ENCODE assay signal across 12 mouse cellular contexts in genomic region chr6:122795254-122795935, GRCm38 (mm10). TPM values are rescaled to one million over a fixed set of nuclear protein-coding genes. Genes with fewer than 3 reads are reported as not detected.
DNase-seq lines count a peak whose midpoint lies in the region; ATAC-seq and TF ChIP-seq lines count a peak whose summit lies in the region.
"Had no signal": no experiment of that assay in that cellular context is flagged by ENCODE, and none has a peak within 500 bp of the region (broad histone marks: within the 10 kb centered on the region; RNA-seq: fewer than 3 reads in every experiment).

No protein-coding gene starts in this region.

- H3K27ac ChIP-seq in limb, embryonic 15.5 days: 0 out of 2 replicates have a peak overlapping the region, but pooled peaks have one; percentile 48
- H3K27ac ChIP-seq in midbrain, embryonic 13.5 days: no peak overlapping the region

- 49% methylated on average over 8 of the region's 8 CpGs for whole genome bisulfite sequencing in limb, embryonic 15.5 days
- 78% methylated on average over 8 of the region's 8 CpGs for WGBS in midbrain, embryonic 13.5 days
- WGBS in lung, adult 2 months: 59% methylated on average over 8 of the region's 8 CpGs

- H3K36me3 ChIP-seq in limb, embryonic 15.5 days: no peaks in the 10 kb centered on the region
- H3K36me3 ChIP-seq in midbrain, embryonic 13.5 days: no peaks in the 10 kb centered on the region

- no peak for TF ChIP-seq POLR2A in lung, adult 2 months (IDR thresholded peaks at IDR 0.05; ENCODE audit: borderline replicate concordance, extremely low read depth, low read depth, low read length)

- no peaks in the 10 kb centered on the region for H3K9me3 ChIP-seq in limb, embryonic 15.5 days
- H3K9me3 ChIP-seq in midbrain, embryonic 13.5 days: no peaks in the 10 kb centered on the region

- no peak for ATAC-seq in limb, embryonic 15.5 days (ENCODE audit: insufficient number of reproducible peaks, low FRiP score, low TSS enrichment, low read depth)
- ATAC-seq in midbrain, embryonic 13.5 days: no peak
- ATAC-seq: forebrain, embryonic 16.5 days had no signal

- peak; percentile 19 to 29 for DNase-seq in heart, postnatal 10 days
- DNase-seq in heart, postnatal 25 days (ENCODE audit: low spot score): no peak
- peak; percentile 31 for DNase-seq in ovary, adult 18-20 months (ENCODE audit: low spot score)
- DNase-seq in ovary, postnatal 14 days (ENCODE audit: low spot score): no peak
- DNase-seq in adrenal gland, postnatal 36 days: peak; percentile 44 to 60
- DNase-seq in lung, adult 2 months: no peak
- DNase-seq: kidney, adult 11 months; lung, postnatal 14 days; thymus, postnatal 25 days had no signal

- no peaks in the 10 kb centered on the region; the same call in 1 of the 2 replicates for H3K4me1 ChIP-seq in limb, embryonic 15.5 days
- H3K4me1 ChIP-seq in midbrain, embryonic 13.5 days (replicated peaks): no peaks in the 10 kb centered on the region
- no peaks in the 10 kb centered on the region for H3K4me1 ChIP-seq in lung, adult 2 months (ENCODE audit: control insufficient read depth, insufficient read depth, low read length)

- no peak overlapping the region for H3K9ac ChIP-seq in limb, embryonic 15.5 days
- no peak overlapping the region for H3K9ac ChIP-seq in midbrain, embryonic 13.5 days (replicated peaks)

- no peak overlapping the region for H3K4me2 ChIP-seq in limb, embryonic 15.5 days
- no peak overlapping the region for H3K4me2 ChIP-seq in midbrain, embryonic 13.5 days (replicated peaks)

- H3K4me3 ChIP-seq in limb, embryonic 15.5 days: no peak overlapping the region
- H3K4me3 ChIP-seq in midbrain, embryonic 13.5 days (replicated peaks): no peak overlapping the region
- H3K4me3 ChIP-seq in lung, adult 2 months (replicated peaks; ENCODE audit: extremely low read depth, low read depth, low read length): no peak overlapping the region

- H3K27me3 ChIP-seq in limb, embryonic 15.5 days: no peaks in the 10 kb centered on the region
- H3K27me3 ChIP-seq in midbrain, embryonic 13.5 days: peaks cover 4% of the 10 kb centered on the region

- intact Hi-C loops in heart, postnatal 10 days (cut with DNase I): no loop called here
- intact Hi-C loops in heart, postnatal 25 days (cut with DNase I): no loop called here

- TF ChIP-seq CTCF in lung, adult 2 months (IDR thresholded peaks at IDR 0.05; ENCODE audit: insufficient read depth, low read length): no peak

RNA-seq across cellular contexts. Expression of gene Slc2a3, which starts 6.0 kb away (rescaled TPM):
- 1 to 10 TPM; 2.1 to 2.5 TPM for total RNA-seq in heart, postnatal 10 days (2021)
- total RNA-seq in heart, postnatal 25 days (2021): 1 to 10 TPM; 1.8 to 2.2 TPM
- total RNA-seq in adrenal gland, postnatal 36 days (2021): 1 to 10 TPM; 5.8 to 9.6 TPM
- 91.6 and 100 TPM in 2 replicates for polyA plus RNA-seq in limb, embryonic 15.5 days (2015; fragmentation: Nextera tagmentation; extraction: Ambion mirVana)
- polyA plus RNA-seq in midbrain, embryonic 13.5 days (2015; fragmentation: Nextera tagmentation; extraction: Ambion mirVana): 15.9 TPM in 2 replicates
- polyA plus RNA-seq in lung, adult 2 months (2012; rRNA removed): 2.6 and 7.4 TPM in 2 replicates

RNA-seq across cellular contexts. Expression of gene Foxj2, which starts 24.3 kb away (rescaled TPM):
- 10 to 100 TPM; 28.5 to 32.8 TPM for total RNA-seq in heart, postnatal 10 days (2021)
- total RNA-seq in heart, postnatal 25 days (2021): 10 to 100 TPM; 31.8 to 37.0 TPM
- 10 to 100 TPM; 18.5 to 19.6 TPM for total RNA-seq in adrenal gland, postnatal 36 days (2021)
- polyA plus RNA-seq in limb, embryonic 15.5 days (2015; fragmentation: Nextera tagmentation; extraction: Ambion mirVana): 6.7 and 7.1 TPM in 2 replicates
- 4.9 and 6.2 TPM in 2 replicates for polyA plus RNA-seq in midbrain, embryonic 13.5 days (2015; fragmentation: Nextera tagmentation; extraction: Ambion mirVana)
- 16.5 and 19.9 TPM in 2 replicates for polyA plus RNA-seq in lung, adult 2 months (2012; rRNA removed)

Comparison
In these comparisons a context has a peak if more than half of its experiments do, and no peak if none do; other contexts are left out.
1. DNase-seq: peak in heart, postnatal 10 days (2 of 2), ovary, adult 18-20 months (single experiment) and adrenal gland, postnatal 36 days (2 of 2); none in heart, postnatal 25 days (single experiment), ovary, postnatal 14 days (single experiment) and lung, adult 2 months (single experiment).